In the genomic region with DNA sequence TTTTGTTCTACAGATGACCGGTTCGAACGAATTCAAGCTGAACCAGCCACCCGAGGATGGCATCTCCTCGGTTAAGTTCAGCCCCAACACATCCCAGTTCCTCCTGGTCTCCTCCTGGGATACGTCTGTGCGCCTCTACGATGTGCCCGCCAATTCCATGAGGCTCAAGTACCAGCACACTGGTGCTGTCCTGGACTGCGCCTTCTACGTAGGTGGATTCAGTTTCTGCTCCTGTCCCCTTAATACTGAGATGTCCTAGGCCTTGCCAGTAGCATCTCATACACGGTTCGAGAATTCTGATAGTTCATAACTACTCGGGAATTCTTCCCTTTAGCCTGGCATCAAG, we compare ENCODE assay signal across 8 mouse cellular contexts. TPM values are rescaled to one million over a fixed set of nuclear protein-coding genes. Genes with fewer than 3 reads are reported as not detected.
A peak's percentile ranks its signal among the peaks of the same experiment; 100 is the strongest.
DNase-seq lines count a peak whose midpoint lies in the region; ATAC-seq and TF ChIP-seq lines count a peak whose summit lies in the region.

No protein-coding gene starts in this region.

- no peak for TF ChIP-seq POLR2A in CH12.LX (IDR thresholded peaks at IDR 0.05; ENCODE audit: low read depth, low read length)

- TF ChIP-seq EP300 in CH12.LX (IDR thresholded peaks at IDR 0.05; ENCODE audit: low read length): no peak
- TF ChIP-seq EP300 in liver, postnatal 0 days (IDR thresholded peaks at IDR 0.05; ENCODE audit: low read depth): no peak

- TF ChIP-seq RAD21 in CH12.LX (IDR thresholded peaks at IDR 0.05; ENCODE audit: low read depth, low read length): no peak

- peak overlapping the region; percentile 85 for H3K9ac ChIP-seq in CH12.LX (ENCODE audit: insufficient read depth, low read depth)
- H3K9ac ChIP-seq in forebrain, embryonic 15.5 days (replicated peaks): peak overlapping the region; percentile 95
- peak overlapping the region; percentile 83 for H3K9ac ChIP-seq in liver, postnatal 0 days (replicated peaks)

- dilution Hi-C loops in CH12.LX (cut with MboI; ENCODE audit: extremely low pct_ligation_motif_present, extremely low pct_unique_long_range_greater_than_20kb, low sequenced_read_pairs): no loop called here

- DNase-seq in heart, embryonic 10.5 days (ENCODE audit: low spot score): no peak
- DNase-seq in heart, postnatal 4 days: no peak
- no peak for DNase-seq in CH12.LX (ENCODE audit: extremely low read depth)
- no peak for DNase-seq in liver, postnatal 0 days
- no peak for DNase-seq in adrenal gland, adult 18-20 months (ENCODE audit: low spot score in 2 of 2)
- DNase-seq in cerebellum, postnatal 4 days (ENCODE audit: low spot score in 2 of 2): no peak

- H3K27me3 ChIP-seq in heart, embryonic 10.5 days (ENCODE audit: insufficient read depth, poor library complexity, severe bottlenecking): peaks cover 38% of the 10 kb centered on the region
- peaks cover 2% of the 10 kb centered on the region for H3K27me3 ChIP-seq in CH12.LX (replicated peaks)
- peaks cover 38% of the 10 kb centered on the region for H3K27me3 ChIP-seq in forebrain, embryonic 15.5 days
- peaks cover 39% of the 10 kb centered on the region for H3K27me3 ChIP-seq in liver, postnatal 0 days (ENCODE audit: insufficient read depth, low read length)

- H3K4me2 ChIP-seq in CH12.LX (ENCODE audit: insufficient read depth, low read depth, poor library complexity, severe bottlenecking): peak overlapping the region; percentile 91; the same call in 1 of the 2 replicates
- H3K4me2 ChIP-seq in forebrain, embryonic 15.5 days (replicated peaks): peak overlapping the region; percentile 64
- H3K4me2 ChIP-seq in liver, postnatal 0 days (ENCODE audit: low read depth, low read length): peak overlapping the region; percentile 72

- peaks cover 48% of the 10 kb centered on the region for H3K79me2 ChIP-seq in CH12.LX (replicated peaks; ENCODE audit: control insufficient read depth, extremely low read depth, insufficient read depth, poor library complexity, severe bottlenecking)

- H3K36me3 ChIP-seq in heart, embryonic 10.5 days: peaks cover 30% of the 10 kb centered on the region
- peaks cover 30 to 39% of the 10 kb centered on the region in 2 experiments for H3K36me3 ChIP-seq in CH12.LX (replicated peaks in 1 of 2; ENCODE audit: control insufficient read depth in 1 of 2, insufficient read depth in 1 of 2, low read length in 1 of 2)
- peaks cover 29% of the 10 kb centered on the region for H3K36me3 ChIP-seq in forebrain, embryonic 15.5 days
- peaks cover 37% of the 10 kb centered on the region for H3K36me3 ChIP-seq in liver, postnatal 0 days (replicated peaks; ENCODE audit: insufficient read depth, low read length)

- no peak for TF ChIP-seq CTCF in CH12.LX (conservative IDR thresholded peaks at IDR 0.05 in 1 of 2, IDR thresholded peaks at IDR 0.05 in 1 of 2; ENCODE audit: low read depth in 2 of 2, low read length in 2 of 2)
- no peak for TF ChIP-seq CTCF in liver, postnatal 0 days (IDR thresholded peaks at IDR 0.05; ENCODE audit: low read depth)

- peaks cover 14% of the 10 kb centered on the region for H3K4me1 ChIP-seq in heart, embryonic 10.5 days
- peaks cover 3 to 27% of the 10 kb centered on the region in 2 experiments; a peak in 3 of 4 replicates for H3K4me1 ChIP-seq in CH12.LX (ENCODE audit: control insufficient read depth in 1 of 2, insufficient read depth in 2 of 2)
- H3K4me1 ChIP-seq in forebrain, embryonic 15.5 days: peaks cover 28% of the 10 kb centered on the region
- peaks cover 16% of the 10 kb centered on the region for H3K4me1 ChIP-seq in liver, postnatal 0 days (ENCODE audit: insufficient read depth)

- under 1% methylated on average over 14 of the region's 14 CpGs for WGBS in heart, embryonic 10.5 days
- under 1% methylated on average over 14 of the region's 14 CpGs for WGBS in forebrain, embryonic 15.5 days
- under 1% methylated on average over 14 of the region's 14 CpGs for WGBS in liver, postnatal 0 days (ENCODE audit: insufficient replicate concordance)

- in situ Hi-C loops in CH12.LX (cut with MboI; ENCODE audit: low pct_ligation_motif_present, low pct_unique_long_range_greater_than_20kb, low sequenced_read_pairs): no loop called here

- peak overlapping the region; percentile 90 for H3K4me3 ChIP-seq in heart, embryonic 10.5 days
- peak overlapping the region; percentile 85 to 91 (median 90) for H3K4me3 ChIP-seq in CH12.LX (replicated peaks in 1 of 3; ENCODE audit: low read depth in 2 of 3, low read length in 2 of 3, poor library complexity in 1 of 3)
- H3K4me3 ChIP-seq in forebrain, embryonic 15.5 days: peak overlapping the region; percentile 86
- H3K4me3 ChIP-seq in liver, postnatal 0 days (ENCODE audit: low read depth, low read length): peak overlapping the region; percentile 82

- H3K9me3 ChIP-seq in heart, embryonic 10.5 days: no peaks in the 10 kb centered on the region
- no peaks in the 10 kb centered on the region for H3K9me3 ChIP-seq in CH12.LX (replicated peaks; ENCODE audit: low read length)
- H3K9me3 ChIP-seq in forebrain, embryonic 15.5 days: no peaks in the 10 kb centered on the region
- H3K9me3 ChIP-seq in liver, postnatal 0 days (ENCODE audit: low read length): no peaks in the 10 kb centered on the region

- peak overlapping the region; percentile 98 for H3K27ac ChIP-seq in heart, embryonic 10.5 days
- peak overlapping the region; percentile 46 for H3K27ac ChIP-seq in CH12.LX (ENCODE audit: insufficient read depth, low read depth)
- H3K27ac ChIP-seq in forebrain, embryonic 15.5 days (replicated peaks): peak overlapping the region; percentile 93
- H3K27ac ChIP-seq in liver, postnatal 0 days (ENCODE audit: low read depth): peak overlapping the region; percentile 89

- peak; percentile 69 for ATAC-seq in forebrain, embryonic 15.5 days (replicated peaks)
- peak; percentile 55 for ATAC-seq in liver, postnatal 0 days
- no peak; the same call in 1 of the 2 replicates for ATAC-seq in frontal cortex, adult (ENCODE audit: low TSS enrichment)

TF ChIP-seq in CH12.LX, 34 proteins besides CTCF, POLR2A, EP300 and RAD21:
- TF ChIP-seq ETS1 (conservative IDR thresholded peaks at IDR 0.05; ENCODE audit: low read depth, low read length): no peak
- TF ChIP-seq MXI1 (IDR thresholded peaks at IDR 0.05; ENCODE audit: low read depth, low read length): no peak
- no peak for TF ChIP-seq USF2 (conservative IDR thresholded peaks at IDR 0.05; ENCODE audit: low read depth, low read length)
- no peak for TF ChIP-seq CHD1 (IDR thresholded peaks at IDR 0.05; ENCODE audit: low read depth, low read length)
- no peak for TF ChIP-seq ZC3H11A (IDR thresholded peaks at IDR 0.05; ENCODE audit: low read depth, low read length)
- TF ChIP-seq ELF1 (IDR thresholded peaks at IDR 0.05; ENCODE audit: low read depth, low read length): no peak
- no peak for TF ChIP-seq MAZ (IDR thresholded peaks at IDR 0.05; ENCODE audit: low read depth, low read length)
- TF ChIP-seq MAX (IDR thresholded peaks at IDR 0.05; ENCODE audit: low read length): no peak
- no peak for TF ChIP-seq ZNF384 (IDR thresholded peaks at IDR 0.05; ENCODE audit: low read depth, low read length)
- no peak for TF ChIP-seq SMC3 (IDR thresholded peaks at IDR 0.05; ENCODE audit: low read depth, low read length)
- TF ChIP-seq SIN3A (IDR thresholded peaks at IDR 0.05; ENCODE audit: low read length): no peak
- TF ChIP-seq BHLHE40 (IDR thresholded peaks at IDR 0.05; ENCODE audit: low read depth, low read length): no peak
- no peak for TF ChIP-seq JUND (conservative IDR thresholded peaks at IDR 0.05; ENCODE audit: low read depth, low read length)
- TF ChIP-seq NELFE (IDR thresholded peaks at IDR 0.05; ENCODE audit: low read depth, low read length): no peak
TF ChIP-seq in CH12.LX: peak in this region for 0.

RNA-seq across cellular contexts. Expression of gene Bub3, which starts 0.6 kb away (rescaled TPM):
- 182 and 235 TPM in 2 replicates for polyA plus RNA-seq in heart, embryonic 10.5 days (2016; fragmentation: Nextera tagmentation; extraction: Ambion mirVana)
- total RNA-seq in heart, postnatal 4 days (2021): 10 to 100 TPM; 68.6 to 70.0 TPM
- total RNA-seq in CH12.LX (2012; rRNA removed): 159 and 172 TPM in 2 replicates
- 225 and 250 TPM in 2 replicates for total RNA-seq in CH12.LX (2014; rRNA removed)
- 160 and 161 TPM in 2 replicates for polyA plus RNA-seq in CH12.LX (2012; ENCODE audit: insufficient read length, low read depth)
- 190 and 192 TPM in 2 replicates for polyA plus RNA-seq in forebrain, embryonic 15.5 days (2015; fragmentation: Nextera tagmentation; extraction: Ambion mirVana)
- 65.9 and 67.0 TPM in 2 replicates for polyA plus RNA-seq in liver, postnatal 0 days (2015; fragmentation: Nextera tagmentation; extraction: Ambion mirVana)
- total RNA-seq in adrenal gland, adult 18-20 months (2021): 10 to 100 TPM; 57.0 to 69.0 TPM

RNA-seq across cellular contexts. Expression of gene Hmx2, which starts 12.1 kb away (rescaled TPM):
- not detected in 2 replicates for polyA plus RNA-seq in heart, embryonic 10.5 days (2016; fragmentation: Nextera tagmentation; extraction: Ambion mirVana)
- total RNA-seq in heart, postnatal 4 days (2021): not detected
- 2.3 and 2.9 TPM in 2 replicates for total RNA-seq in CH12.LX (2012; rRNA removed)
- 2.0 and 2.4 TPM in 2 replicates for total RNA-seq in CH12.LX (2014; rRNA removed)
- 2.4 and 3.1 TPM in 2 replicates for polyA plus RNA-seq in CH12.LX (2012; ENCODE audit: insufficient read length, low read depth)
- 0.93 and 1.1 TPM in 2 replicates for polyA plus RNA-seq in forebrain, embryonic 15.5 days (2015; fragmentation: Nextera tagmentation; extraction: Ambion mirVana)
- polyA plus RNA-seq in liver, postnatal 0 days (2015; fragmentation: Nextera tagmentation; extraction: Ambion mirVana): not detected in 2 replicates
- not detected for total RNA-seq in adrenal gland, adult 18-20 months (2021)

RNA-seq across cellular contexts. Expression of gene Hmx3, which starts 18.0 kb away (rescaled TPM):
- polyA plus RNA-seq in heart, embryonic 10.5 days (2016; fragmentation: Nextera tagmentation; extraction: Ambion mirVana): 0.09 TPM in 1 of 2 replicates, not detected in the other
- not detected for total RNA-seq in heart, postnatal 4 days (2021)
- total RNA-seq in CH12.LX (2012; rRNA removed): not detected in 2 replicates
- total RNA-seq in CH12.LX (2014; rRNA removed): not detected in 2 replicates
- not detected in 2 replicates for polyA plus RNA-seq in CH12.LX (2012; ENCODE audit: insufficient read length, low read depth)
- 0.20 and 0.92 TPM in 2 replicates for polyA plus RNA-seq in forebrain, embryonic 15.5 days (2015; fragmentation: Nextera tagmentation; extraction: Ambion mirVana)
- not detected in 2 replicates for polyA plus RNA-seq in liver, postnatal 0 days (2015; fragmentation: Nextera tagmentation; extraction: Ambion mirVana)
- total RNA-seq in adrenal gland, adult 18-20 months (2021): not detected

Comparison
In these comparisons a context has a peak if more than half of its experiments do, and no peak if none do; other contexts are left out.
1. H3K27ac ChIP-seq: peak in every context shown above with its lines; median percentile 98 in heart, embryonic 10.5 days; 93 in forebrain, embryonic 15.5 days; 89 in liver, postnatal 0 days; 46 in CH12.LX.